Mouse (Mus musculus) cerebellum, adult 11-12 months (tissue): ENCODE measurements around the gene Odc1.
"Not testable (repeated sequence)": the region's sequence is repeated elsewhere in the genome, so short reads cannot be mapped to it uniquely, and the experiment has no call there.

Experiments used
- DNase-seq: peaks from one replicate; pipeline ENCODE4 v3.0.0; 2022

Odc1 gene

GRCm38 (mm10) chr12:17544209-17545106, at the start of gene Odc1:
Gene Odc1 (plus strand): TSS chr12:17544794.
- DNase-seq = peak; percentile 98

GRCm38 (mm10) chr12:17494809-17495208, 49.8 kb upstream of the Odc1 start:
- no peak for DNase-seq

DNA sequence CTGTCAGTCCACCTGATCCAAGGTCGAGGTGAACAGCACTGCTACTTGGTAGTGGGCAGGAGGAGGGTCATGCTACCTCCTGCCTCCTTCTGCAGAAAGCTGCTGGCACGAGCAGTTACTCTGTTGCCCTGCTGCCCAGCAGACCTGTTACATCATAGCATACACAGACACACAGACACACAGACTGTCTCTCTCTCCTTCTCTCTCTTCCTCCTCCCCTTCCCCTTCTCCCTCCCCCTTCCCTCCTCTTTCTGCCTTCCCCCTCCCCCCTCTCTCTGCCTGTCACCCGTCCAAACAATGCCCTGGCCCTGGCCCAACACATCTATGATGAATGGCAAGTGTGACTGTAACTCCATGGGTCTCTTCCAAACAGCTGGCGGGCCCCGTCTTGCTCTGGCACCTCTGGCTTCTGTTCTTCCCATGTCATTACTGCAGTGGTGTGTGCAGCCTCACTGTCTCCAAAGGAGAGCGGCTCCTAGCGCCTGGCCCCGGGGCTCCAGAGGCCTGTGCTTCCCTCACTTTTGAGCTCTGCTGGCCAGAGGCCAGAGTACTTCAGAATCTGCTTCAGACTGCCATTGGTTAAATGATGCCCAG, 48.6 kb upstream of the Odc1 start:
- no peak for DNase-seq

DNA sequence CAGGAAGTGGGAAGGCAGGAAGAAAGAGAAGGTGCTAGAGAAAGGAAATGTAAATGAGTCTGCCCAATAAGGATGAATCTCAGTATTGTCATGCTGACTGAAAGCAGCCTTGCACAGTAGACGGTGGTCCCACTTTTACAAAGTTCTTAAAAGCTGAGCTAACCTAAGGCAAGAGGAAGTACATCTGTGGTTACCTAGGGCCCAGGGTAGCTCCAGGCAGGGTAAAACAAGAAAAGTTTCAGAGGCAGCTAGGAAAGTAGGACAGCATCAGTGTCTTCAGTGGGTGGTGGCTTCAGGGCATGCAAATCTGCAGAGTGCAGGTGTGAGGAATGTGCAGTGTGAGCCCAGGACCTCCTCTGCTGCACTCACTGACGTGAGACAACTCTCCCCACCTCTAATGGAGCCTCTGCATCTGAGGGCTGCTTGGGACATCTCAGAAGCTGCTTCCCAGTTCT, 38.9 kb upstream of the Odc1 start:
- DNase-seq = no peak

GRCm38 (mm10) chr12:17506117-17506993, 38.2 kb upstream of the Odc1 start:
- DNase-seq = no peak

GRCm38 (mm10) chr12:17506994-17507542, 37.5 kb upstream of the Odc1 start:
- DNase-seq = no peak

DNA sequence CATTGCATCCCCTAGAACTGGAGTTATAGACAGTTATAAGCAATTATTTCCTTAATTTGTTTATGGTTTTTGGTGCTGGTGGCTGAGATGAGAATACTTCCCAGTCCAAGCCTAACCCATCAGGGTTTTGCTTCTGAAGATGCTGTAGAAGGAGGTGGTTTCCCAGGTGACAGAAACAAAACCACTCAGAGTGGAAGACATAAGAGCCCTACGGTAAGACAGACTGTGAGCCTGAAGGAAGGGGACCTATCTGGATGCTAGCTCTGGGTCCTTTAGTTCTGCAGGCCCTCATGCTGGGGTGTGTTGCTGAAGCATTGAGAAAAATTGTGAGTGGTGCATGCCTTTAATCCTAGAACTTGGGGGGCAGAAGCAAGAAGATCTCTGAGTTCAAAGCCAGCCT, 35.3 kb upstream of the Odc1 start:
- no peak for DNase-seq

DNA sequence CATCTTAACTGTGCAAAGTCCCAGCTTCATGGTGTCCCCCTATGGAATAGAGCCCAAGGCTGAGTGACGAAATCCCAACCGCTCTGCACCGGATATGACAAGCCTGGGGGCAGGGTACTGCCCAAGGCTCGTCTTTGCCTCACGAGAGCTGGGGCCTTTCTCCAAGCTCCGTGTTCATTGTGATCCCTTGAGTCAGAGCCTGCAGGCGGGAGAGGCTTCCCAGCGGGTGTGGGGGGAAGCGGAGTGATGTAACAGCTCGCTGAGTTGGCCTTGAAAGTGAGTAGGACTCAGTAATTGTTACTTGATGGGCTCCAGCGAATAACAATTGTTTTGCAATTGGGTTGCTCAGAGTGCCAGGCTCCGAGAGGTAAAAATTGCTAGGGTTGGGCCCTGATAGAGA, 34.4 kb upstream of the Odc1 start:
- DNase-seq = no peak

- DNase-seq = no peak
Observed at GRCm38 (mm10) chr12:17511019-17511418, 33.6 kb upstream of the Odc1 start.

- DNase-seq = no peak
Observed at GRCm38 (mm10) chr12:17529180-17529579, 15.4 kb upstream of the Odc1 start.

DNA sequence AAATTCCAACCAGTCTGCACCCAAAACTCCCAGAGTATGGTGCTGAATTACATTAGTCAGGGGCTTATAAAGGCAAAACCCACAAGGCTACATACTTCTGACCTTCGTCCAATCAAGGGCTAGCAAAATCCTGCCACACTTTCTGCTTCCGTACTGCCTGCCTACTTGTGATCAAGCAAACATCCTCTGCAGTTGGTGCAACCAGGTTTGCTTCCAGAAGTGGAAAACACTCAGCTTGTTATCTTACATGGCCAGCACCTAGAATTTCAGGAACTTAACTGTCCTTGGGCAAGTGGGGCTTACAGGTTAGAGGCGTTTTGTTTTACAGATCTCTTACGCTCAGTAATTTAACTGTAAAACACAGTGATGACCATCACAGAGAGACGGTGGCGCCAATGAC, 14.9 kb upstream of the Odc1 start:
- DNase-seq = no peak

- no peak for DNase-seq
Observed at GRCm38 (mm10) chr12:17530825-17531224, 13.8 kb upstream of the Odc1 start.

GRCm38 (mm10) chr12:17536222-17536621, 8.4 kb upstream of the Odc1 start:
- DNase-seq = no peak

DNA sequence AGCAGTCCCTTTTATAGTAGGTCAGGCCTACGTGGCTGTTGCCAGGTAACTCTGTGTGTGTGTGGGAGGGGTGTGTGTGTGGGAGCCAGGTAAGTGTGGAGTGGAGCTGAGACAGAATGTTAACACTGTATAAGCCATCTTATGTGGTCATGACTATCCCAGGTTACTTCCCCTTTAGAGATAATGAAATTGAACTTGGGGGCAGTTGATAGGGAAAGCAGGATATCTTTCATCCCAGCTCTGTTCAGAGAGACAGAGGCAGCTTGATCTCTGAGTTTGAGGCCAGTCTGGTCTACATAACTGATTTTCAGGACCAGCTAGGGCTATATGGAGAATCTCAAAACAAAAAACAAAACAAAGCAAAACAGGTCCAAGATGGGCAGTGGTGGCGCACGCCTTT, 7.4 kb upstream of the Odc1 start:
- DNase-seq = no peak

- no peak for DNase-seq
Observed at GRCm38 (mm10) chr12:17538087-17538486, 6.5 kb upstream of the Odc1 start.

DNA sequence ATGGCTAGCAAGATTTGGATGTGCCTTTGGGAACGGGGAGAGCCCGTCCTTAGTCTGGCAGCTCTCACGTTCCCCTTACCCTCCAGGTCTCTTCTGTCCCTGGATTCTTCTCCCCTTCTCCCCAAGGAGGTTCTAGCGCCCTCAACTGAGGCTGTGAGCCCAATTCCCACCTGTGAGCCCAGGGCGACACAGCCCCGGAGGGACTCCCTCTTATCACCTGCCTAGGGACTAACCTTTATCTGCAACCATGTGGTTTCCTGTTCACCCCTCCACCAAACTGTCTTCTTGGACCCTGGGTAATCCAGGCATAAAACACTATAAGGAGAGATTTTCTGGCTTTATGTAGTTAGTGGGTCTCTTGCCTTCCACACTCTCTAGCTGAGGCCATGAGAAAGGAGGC, 5.6 kb upstream of the Odc1 start:
- no peak for DNase-seq

- no peak for DNase-seq
Observed at GRCm38 (mm10) chr12:17540040-17540552, 4.5 kb upstream of the Odc1 start.

DNA sequence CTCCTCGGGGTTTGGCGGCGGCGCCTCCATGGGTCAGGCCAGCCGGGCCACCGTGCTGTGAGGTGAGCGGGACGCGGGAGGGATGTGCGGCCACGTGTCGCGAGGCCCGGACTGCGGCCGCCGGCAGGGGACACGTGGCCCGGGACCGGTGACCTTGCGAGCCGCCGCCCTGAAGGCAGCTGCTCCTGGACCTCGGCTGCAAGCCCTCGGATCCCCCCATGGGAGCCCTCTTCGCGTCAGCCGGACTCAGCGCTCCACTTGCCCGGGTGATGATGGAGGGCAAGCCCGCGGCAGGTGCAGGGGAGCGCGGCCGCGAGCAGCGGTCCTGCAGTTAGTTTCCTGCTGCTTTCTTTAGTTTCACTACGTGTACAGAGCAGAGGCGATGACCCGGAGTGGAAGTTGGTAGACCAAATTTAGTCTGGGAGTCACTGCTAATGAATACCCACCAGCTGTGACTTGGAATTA, 545 bp downstream of the Odc1 start:
- DNase-seq = no peak

- peak; percentile 26 for DNase-seq
Observed at GRCm38 (mm10) chr12:17545884-17546283, 1.3 kb downstream of the Odc1 start.

- DNase-seq = not testable (repeated sequence)
Observed at GRCm38 (mm10) chr12:17547552-17547951, 3.0 kb downstream of the Odc1 start.

DNA sequence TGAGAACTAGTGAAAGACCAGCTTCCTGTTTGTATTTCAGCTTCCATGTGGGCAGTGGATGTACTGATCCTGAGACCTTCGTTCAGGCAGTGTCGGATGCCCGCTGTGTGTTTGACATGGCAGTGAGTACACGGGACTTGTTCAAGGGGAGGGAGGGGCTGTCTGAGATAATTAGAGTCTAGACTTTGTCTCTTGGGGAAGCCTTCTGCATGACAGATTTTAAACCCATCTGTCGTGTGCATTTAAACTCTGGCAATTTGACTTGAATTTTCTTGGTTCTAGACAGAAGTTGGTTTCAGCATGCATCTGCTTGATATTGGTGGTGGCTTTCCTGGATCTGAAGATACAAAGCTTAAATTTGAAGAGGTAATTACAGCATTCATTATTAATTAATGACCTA, 3.9 kb downstream of the Odc1 start:
- no peak for DNase-seq

GRCm38 (mm10) chr12:17549421-17549820, 4.8 kb downstream of the Odc1 start:
- not testable (repeated sequence) for DNase-seq
